Mouse (Mus musculus) E14TG2a.4 (cell line): ENCODE measurements around the gene Rpl36al.

Experiments used
- CTCF ChIP-seq: conservative IDR thresholded peaks from 2 replicates; pipeline ENCODE4 v1.5.1; 2014; ENCODE audit warnings: low read length
- NANOG ChIP-seq: IDR thresholded peaks from 2 replicates; pipeline ENCODE4 v1.6.1; 2014; ENCODE audit warnings: borderline replicate concordance, low read length, mixed read lengths
- POU5F1 ChIP-seq: IDR thresholded peaks from 2 replicates; pipeline ENCODE4 v1.6.1; 2014; ENCODE audit warnings: low read length, borderline replicate concordance

DNA sequence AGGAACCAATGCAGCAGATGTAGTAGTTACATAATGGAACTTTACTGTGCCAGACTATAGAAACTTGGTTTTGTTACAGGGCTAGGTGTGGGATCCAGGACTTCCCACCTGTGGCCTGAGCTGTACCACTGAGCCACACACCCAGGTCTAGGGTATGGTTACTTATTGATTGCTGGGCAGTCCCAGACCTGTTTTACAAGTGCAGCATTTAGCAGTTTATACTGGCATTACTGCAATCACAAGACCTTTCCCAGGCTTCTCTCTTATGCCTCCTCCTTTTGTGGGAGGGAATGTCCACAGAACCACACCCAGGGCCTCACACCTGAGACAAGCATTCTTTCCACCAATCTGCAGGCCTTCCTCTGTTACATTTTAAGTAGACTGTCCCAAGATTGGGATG is 15.1 kb upstream of the Rpl36al start:
- TF ChIP-seq CTCF (no peak), NANOG (no peak), POU5F1 (no peak)
